Mouse (Mus musculus) embryonic facial prominence, embryonic 15.5 days (tissue): ENCODE results near the gene Hoxa7. TPM values are rescaled to one million over a fixed set of nuclear protein-coding genes. Genes with fewer than 3 reads are reported as not detected.

Experiments used
- ATAC-seq: fragments of 200-750 bp; cut with Nextera tagmentation; 2 replicates; pipeline ENCODE4 v1.8.0; 2017; ENCODE audit warnings: low read depth, moderate TSS enrichment; ENCODE audit not compliant: insufficient number of reproducible peaks, low FRiP score, low TSS enrichment
- H3K27ac ChIP-seq: fragments of 300-500 bp; sonication (generic); replicated peaks from 2 replicates; pipeline ENCODE4 v1.5.1; 2015; ENCODE audit warnings: mild to moderate bottlenecking, inconsistent platforms
- H3K27me3 ChIP-seq: fragments of 300-500 bp; sonication (generic); 2 replicates; pipeline ENCODE4 v1.6.1; 2015; ENCODE audit warnings: inconsistent platforms
- H3K36me3 ChIP-seq: fragments of 300-500 bp; sonication (generic); 2 replicates; pipeline ENCODE4 v1.6.1; 2015; ENCODE audit warnings: mild to moderate bottlenecking, inconsistent platforms
- H3K4me1 ChIP-seq: fragments of 300-500 bp; sonication (generic); 2 replicates; pipeline ENCODE4 v1.6.1; 2015; ENCODE audit warnings: inconsistent platforms
- H3K4me2 ChIP-seq: fragments of 300-500 bp; sonication (generic); replicated peaks from 2 replicates; pipeline ENCODE4 v1.6.1; 2015; ENCODE audit warnings: mild to moderate bottlenecking, inconsistent platforms
- H3K4me3 ChIP-seq: fragments of 300-500 bp; sonication (generic); replicated peaks from 2 replicates; pipeline ENCODE4 v1.5.1; 2015; ENCODE audit warnings: mild to moderate bottlenecking, inconsistent platforms
- H3K9ac ChIP-seq: fragments of 300-500 bp; sonication (generic); 2 replicates; pipeline ENCODE4 v1.6.1; 2015; ENCODE audit warnings: inconsistent platforms
- H3K9me3 ChIP-seq: fragments of 300-500 bp; sonication (generic); replicated peaks from 2 replicates; pipeline ENCODE4 v1.6.1; 2016; ENCODE audit warnings: inconsistent platforms
- WGBS: fragments of 180-500 bp; shearing (Covaris S2); methylation state at CpG from one replicate; pipeline ENCODE4 v1.1.7; 2015; 5-methylcytosine and 5-hydroxymethylcytosine counted together
- polyA plus RNA-seq: library from polyadenylated mRNA; unstranded; fragments of >200 nt; fragmentation: Nextera tagmentation; extraction: Ambion mirVana; gene quantifications from 2 replicates; pipeline ENCODE4 v1.2.1, GENCODE M21; 2015

Hoxa7 gene
- polyA plus RNA-seq, 1 experiment from 2014 or later: not detected

DNA sequence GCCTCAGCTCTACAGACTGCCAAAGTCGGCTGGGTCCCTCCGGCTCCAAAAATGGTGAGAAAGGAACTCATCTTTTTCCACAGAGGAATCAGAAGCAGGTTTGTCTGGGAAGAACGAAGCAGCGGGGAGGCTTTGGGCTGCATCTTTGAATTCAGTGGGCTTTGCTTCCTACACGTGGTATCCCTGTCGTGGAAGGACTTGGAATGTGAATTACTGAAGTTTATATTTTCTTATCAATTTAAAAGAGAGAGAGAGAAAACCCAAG lies 41.6 kb upstream of the Hoxa7 start:
- Histone ChIP-seq H3K27me3 (peaks cover 96% of the 10 kb centered on the region), H3K9me3 (no peaks in the 10 kb centered on the region), H3K36me3 (no peaks in the 10 kb centered on the region), H3K27ac (no peak overlapping the region), H3K4me3 (no peak overlapping the region), H3K4me2 (no peak overlapping the region), H3K4me1 (peaks cover 15% of the 10 kb centered on the region), H3K9ac (no peak overlapping the region)
- 3% methylated on average over 6 of the region's 6 CpGs for WGBS
- ATAC-seq: no peak

DNA sequence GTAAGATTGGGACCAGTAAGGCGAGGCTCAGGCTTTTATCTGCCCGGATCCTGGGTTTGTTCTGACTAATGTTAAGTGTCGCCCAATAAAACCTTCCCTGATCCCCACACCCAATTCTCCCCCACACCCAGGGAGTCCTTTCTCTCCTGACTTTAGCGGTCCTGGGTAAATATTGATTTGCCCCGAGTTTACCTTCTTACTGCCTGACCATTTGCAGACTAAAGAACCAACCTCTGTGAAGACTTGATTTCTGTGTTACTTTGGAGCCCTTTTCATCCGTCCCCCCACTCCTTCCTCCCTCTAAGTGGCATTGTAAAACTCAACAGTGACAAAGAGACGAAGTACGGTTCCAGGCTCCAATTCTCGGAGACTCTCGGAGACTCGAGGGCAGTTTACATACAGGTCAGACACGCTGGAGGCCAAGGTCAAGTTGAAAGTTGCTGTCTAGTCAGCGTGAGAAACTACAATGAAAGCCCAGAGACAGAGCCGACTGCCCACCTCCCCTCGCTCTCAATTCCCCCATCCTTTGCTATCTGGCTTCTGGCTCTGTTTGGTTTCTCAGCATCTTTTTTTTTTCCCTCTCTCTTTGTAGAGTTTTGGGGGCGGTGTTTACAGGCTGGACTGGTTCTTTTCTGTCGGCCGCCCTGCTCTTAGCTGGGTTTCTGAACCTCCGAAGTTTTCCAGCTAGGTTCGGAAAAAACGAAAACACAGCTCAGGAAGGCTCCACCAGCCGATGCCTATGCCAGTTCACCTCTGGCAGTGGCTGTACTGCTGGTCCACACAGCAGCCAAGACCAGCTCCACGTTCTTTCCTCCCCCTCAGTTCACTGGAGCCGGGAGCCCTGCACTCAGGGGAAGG lies 41.0 kb upstream of the Hoxa7 start:
- Histone ChIP-seq H3K4me1 (peaks cover 15% of the 10 kb centered on the region), H3K9ac (no peak overlapping the region), H3K27me3 (peaks cover 94% of the 10 kb centered on the region), H3K4me2 (no peak overlapping the region), H3K4me3 (no peak overlapping the region), H3K27ac (no peak overlapping the region), H3K9me3 (no peaks in the 10 kb centered on the region), H3K36me3 (no peaks in the 10 kb centered on the region)
- ATAC-seq: no peak
- WGBS: 2% methylated on average over 24 of the region's 24 CpGs

DNA sequence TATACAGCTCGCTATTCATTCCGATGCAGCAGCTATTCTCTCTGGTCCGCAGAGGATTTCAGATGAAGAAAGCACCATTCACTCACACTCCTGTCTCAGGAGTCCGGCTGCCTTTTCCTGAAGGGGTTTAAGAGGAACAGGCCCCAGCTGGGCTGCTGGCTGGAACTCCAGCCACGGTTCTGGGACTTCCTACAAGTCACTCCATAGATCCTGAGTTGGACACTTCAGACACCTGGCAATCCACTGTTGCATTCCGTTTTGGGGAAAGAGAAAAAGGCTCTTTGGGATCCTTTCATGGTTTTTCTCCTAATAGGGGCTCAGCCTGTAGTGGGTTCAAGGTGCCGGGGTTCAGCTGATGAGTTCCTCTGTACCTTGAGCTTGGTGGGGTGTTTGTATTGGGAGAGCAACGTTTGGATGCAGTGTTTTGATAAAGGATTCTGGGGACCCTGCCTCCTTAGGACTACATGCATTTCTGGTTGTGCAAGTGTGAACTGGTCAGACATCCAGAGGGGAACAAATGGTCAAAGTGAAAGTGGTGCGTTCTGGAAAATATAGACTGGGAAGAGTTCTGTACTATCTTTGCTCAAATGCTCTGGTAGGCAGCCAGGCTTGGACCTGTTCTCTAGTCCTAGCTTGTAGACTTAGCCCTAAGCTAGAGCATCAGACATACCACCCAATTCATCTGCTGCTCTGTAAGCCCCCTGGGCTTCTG lies 40.3 kb upstream of the Hoxa7 start:
- Histone ChIP-seq H3K4me1 (peaks cover 15% of the 10 kb centered on the region), H3K9me3 (no peaks in the 10 kb centered on the region), H3K4me3 (no peak overlapping the region), H3K27me3 (peaks cover 96% of the 10 kb centered on the region), H3K27ac (no peak overlapping the region), H3K4me2 (no peak overlapping the region), H3K9ac (no peak overlapping the region), H3K36me3 (no peaks in the 10 kb centered on the region)
- ATAC-seq: no peak
- WGBS: 2% methylated on average over 9 of the region's 9 CpGs

DNA sequence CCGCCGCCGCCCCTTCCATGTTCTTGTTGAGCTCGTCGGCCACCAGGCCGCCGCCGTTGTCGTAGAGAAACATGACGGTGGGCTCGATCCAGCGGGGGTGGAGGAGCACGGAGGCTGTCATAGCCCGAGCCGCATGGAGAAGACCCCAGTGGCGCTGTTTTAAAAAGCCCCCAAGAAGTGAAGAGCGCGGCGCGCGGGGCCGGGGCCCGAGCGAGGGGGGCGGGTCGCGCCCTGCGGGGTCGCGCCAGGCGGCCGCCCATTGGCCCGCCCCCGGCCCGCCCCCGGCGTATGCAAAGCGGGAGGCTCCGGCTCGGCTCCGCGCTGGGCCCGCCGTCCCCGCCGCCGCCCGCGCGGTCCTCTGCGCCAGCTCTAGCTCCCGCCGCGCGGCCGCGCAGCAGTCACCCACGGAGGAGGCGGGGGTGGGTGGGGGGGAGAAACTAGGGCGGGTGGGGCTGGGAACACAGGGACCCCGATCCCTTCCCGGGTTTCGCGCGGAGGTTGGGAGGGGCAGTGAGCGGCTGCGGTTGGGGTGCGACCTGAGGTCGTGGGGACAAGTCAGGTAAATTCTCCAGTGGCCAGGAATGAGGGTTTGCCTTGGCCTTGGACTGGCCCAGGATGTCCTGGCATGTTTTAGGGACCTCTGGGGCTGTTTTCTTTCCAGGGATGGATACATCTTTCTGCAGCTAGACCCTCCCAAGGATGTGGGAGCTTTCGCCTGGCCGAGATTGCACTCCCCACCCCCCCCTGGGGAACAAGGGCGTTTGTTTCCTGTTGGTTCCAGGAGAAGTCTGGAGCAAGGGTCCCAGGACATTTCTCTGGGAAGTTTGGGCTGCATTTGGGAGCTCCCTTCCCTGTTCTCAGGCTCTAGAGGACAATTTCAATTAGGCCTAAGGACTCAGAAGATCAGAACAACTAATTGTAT lies 39.3 kb upstream of the Hoxa7 start, which contains the start of gene Hoxa13:
Hoxa13 (minus strand) TSS at position 227 of the 922 bp plus-strand sequence.
- H3K27ac ChIP-seq: no peak within 1 kb of the TSS
- no peak within 1 kb of the TSS for H3K9ac ChIP-seq
- H3K27me3 ChIP-seq: peaks cover 94% of the 10 kb centered on the region
- H3K4me2 ChIP-seq: peak within 1 kb of the TSS; percentile 70
- H3K4me3 ChIP-seq: peak within 1 kb of the TSS; percentile 43
- H3K9me3 ChIP-seq: no peaks in the 10 kb centered on the region
- no peaks in the 10 kb centered on the region for H3K36me3 ChIP-seq
- 2% methylated on average over 53 of the region's 72 CpGs for WGBS
- ATAC-seq: 0 out of 2 replicates have a peak, but pooled peaks have one; percentile 19
- H3K4me1 ChIP-seq: peaks cover 15% of the 10 kb centered on the region

DNA sequence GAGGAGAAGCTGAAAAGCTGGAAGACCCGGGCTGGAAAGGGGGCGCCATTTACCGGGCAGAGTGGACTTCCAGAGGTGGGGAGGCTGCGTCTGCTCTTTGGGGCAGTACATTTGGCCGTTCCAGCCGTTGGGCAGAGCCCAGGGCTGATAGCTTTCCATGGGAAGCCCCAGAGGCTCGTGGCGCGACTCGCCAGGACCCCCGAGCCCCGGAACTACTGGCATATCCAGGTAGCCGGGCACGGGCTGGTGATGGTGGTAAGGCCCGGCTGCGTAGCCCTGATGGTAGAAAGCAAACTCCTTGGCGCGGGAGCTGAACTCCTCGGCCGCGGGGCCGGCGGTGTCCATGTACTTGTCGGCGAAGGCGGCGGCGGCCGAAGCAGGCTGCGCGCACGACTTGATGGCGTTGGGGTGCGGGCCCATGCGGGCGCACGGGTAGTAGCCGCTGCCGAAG lies 38.2 kb upstream of the Hoxa7 start:
- ATAC-seq: no peak
- WGBS: under 1% methylated on average over 39 of the region's 39 CpGs
- no peaks in the 10 kb centered on the region for H3K9me3 ChIP-seq
- no peak overlapping the region for H3K27ac ChIP-seq
- H3K4me2 ChIP-seq: peak overlapping the region; percentile 70
- H3K4me3 ChIP-seq: peak overlapping the region; percentile 43
- H3K9ac ChIP-seq: no peak overlapping the region
- H3K4me1 ChIP-seq: peaks cover 15% of the 10 kb centered on the region
- no peaks in the 10 kb centered on the region for H3K36me3 ChIP-seq
- peaks cover 92% of the 10 kb centered on the region for H3K27me3 ChIP-seq

DNA sequence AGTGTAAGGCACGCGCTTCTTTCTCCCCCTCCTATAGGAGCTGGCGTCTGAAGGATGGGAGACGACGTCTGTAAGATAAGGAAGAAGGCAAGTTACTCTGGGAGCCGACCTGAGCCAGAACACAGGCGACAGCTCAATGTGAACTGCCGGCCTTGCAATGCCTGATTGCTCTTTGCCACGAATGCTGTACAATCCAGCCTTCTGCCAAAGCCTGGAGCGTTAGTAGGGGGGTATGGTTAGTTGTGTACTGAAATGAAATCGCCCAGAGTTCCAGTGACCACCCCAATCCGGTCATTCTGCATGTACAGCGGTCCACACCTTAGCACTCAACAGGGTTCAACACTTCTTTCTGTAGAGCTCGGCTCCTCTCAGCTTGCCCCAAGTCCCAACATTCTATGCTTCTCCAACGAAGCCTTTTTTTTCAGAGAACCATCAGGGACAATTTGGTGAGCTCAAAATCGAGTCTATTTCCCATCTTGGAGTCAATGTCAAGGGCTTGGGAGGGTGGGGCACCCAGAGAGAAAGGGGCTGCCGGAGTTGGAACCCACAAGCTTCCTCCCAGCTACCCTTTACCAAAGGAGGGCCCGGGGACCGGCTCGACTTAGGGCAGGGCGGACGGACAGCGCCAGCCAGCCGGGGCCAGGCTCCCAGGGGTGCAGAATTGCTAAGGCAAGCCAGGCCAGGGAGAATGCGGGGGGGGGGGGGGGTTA lies 37.6 kb upstream of the Hoxa7 start:
- H3K27me3 ChIP-seq: peaks cover 89% of the 10 kb centered on the region
- H3K9me3 ChIP-seq: no peaks in the 10 kb centered on the region
- ATAC-seq: no peak
- H3K4me3 ChIP-seq: no peak overlapping the region
- peaks cover 15% of the 10 kb centered on the region for H3K4me1 ChIP-seq
- no peaks in the 10 kb centered on the region for H3K36me3 ChIP-seq
- no peak overlapping the region for H3K27ac ChIP-seq
- WGBS: 1% methylated on average over 25 of the region's 25 CpGs
- no peak overlapping the region for H3K4me2 ChIP-seq
- H3K9ac ChIP-seq: no peak overlapping the region

DNA sequence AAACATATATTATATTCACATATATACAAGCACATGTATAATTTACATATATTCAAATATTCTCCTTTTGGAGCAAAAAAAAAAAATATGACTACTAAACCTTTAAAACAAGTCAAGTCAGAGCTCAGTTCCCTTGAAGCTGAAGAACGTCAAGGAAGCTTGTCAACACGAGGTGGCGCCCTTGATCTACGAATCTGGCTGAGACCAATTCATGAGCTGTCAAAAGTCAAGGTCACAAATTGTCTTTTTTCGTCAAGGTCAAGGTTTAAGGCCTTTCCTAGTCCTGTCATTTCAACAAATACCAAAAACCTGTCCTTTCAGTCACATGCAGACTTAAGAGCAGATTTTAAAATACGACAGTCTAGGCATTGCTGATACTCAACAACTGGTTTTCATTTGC lies 35.3 kb upstream of the Hoxa7 start:
- Histone ChIP-seq H3K4me2 (no peak overlapping the region), H3K9ac (no peak overlapping the region), H3K27me3 (peaks cover 89% of the 10 kb centered on the region)

DNA sequence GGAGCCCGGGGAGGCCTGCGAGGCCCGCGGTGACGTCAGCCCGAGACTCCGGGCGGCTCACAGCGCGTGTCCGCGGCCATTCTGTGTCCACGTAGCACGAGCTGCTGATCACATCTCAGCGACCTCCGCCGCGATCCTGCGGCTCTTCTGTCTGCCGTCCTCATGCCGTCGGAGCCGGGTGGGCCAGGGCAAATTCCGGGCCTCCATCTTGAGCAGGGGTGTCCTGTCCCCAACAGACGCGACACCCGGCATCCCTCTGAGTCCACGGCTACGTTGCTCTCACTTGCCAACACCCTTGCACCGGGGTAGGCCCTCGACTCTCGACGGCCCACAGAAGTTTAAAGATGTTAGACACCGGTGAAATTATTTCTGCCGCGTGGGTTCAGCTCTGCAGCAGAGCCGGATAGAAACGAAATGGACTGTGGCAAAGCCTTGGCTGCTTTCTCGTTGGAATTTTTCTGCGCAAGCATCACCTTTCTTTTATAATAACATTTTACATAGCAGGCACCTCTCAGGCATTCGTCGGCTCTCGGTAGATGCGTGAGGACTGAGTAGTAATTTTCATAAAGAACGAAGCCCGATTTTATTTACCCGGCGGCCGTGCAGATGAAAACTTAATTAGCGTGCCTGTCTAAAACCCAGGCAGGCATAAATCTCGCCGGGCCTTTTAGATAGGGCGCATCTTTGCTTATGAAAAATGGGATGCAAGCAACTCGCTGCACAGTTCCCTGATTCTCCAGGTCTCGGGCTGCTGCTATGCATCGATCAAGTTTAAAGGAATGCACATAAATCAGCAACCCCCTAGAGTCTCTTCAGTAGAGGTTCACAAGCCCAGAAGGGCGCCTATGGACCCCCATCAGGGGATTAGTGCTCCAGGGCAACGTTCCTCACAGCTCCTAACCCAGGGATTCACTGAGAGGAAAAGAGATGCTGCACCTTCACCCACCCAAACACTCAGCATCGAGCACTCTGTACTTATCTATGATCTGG lies 32.2 kb upstream of the Hoxa7 start:
- no peak overlapping the region for H3K4me2 ChIP-seq
- H3K36me3 ChIP-seq: no peaks in the 10 kb centered on the region
- H3K27me3 ChIP-seq: peaks cover 89% of the 10 kb centered on the region
- peak overlapping the region; percentile 16 for H3K4me3 ChIP-seq
- WGBS: 1% methylated on average over 59 of the region's 59 CpGs
- H3K9me3 ChIP-seq: no peaks in the 10 kb centered on the region
- H3K27ac ChIP-seq: no peak overlapping the region
- H3K4me1 ChIP-seq: peaks cover 5% of the 10 kb centered on the region; the same call in 1 of the 2 replicates
- H3K9ac ChIP-seq: no peak overlapping the region
- no peak for ATAC-seq

More for the DNA sequence above, 35.3 kb upstream of the Hoxa7 start:
- Histone ChIP-seq H3K4me3 (no peak overlapping the region), H3K27ac (no peak overlapping the region), H3K4me1 (peaks cover 20% of the 10 kb centered on the region), H3K9me3 (no peaks in the 10 kb centered on the region), H3K36me3 (no peaks in the 10 kb centered on the region)
- 0% methylated on average over 6 of the region's 6 CpGs for WGBS
- ATAC-seq: no peak

DNA sequence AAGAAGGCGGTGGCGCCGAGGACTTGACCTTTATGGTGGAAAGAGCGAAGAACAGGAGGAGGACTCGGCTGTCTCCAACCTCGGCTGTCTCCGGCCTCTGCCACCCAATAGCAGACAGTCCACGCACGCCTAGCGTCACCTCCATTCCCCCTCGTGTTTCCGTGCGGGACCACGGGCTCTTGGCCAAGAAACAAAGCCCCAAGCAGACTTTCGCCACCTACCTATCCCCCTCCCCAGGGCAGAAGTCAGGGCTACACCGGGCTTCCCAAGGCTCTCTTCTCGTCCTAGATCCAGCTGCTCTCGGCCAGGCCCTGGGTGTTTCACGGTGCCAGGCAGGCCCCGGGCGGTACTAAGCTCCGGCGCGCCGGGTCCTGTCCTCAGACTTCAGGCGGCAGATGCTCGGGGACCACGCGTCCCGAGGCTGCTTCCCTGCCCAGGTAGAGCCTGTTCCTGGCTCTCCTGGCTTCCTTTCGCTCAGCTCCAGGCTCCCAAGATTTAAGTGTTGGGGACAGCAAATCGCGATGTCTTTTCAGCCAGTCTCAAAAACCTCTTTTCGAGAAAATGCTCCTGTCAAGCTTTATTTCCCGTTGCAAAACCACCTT lies 31.2 kb upstream of the Hoxa7 start:
- ATAC-seq: no peak
- WGBS: under 1% methylated on average over 35 of the region's 35 CpGs
- H3K4me1 ChIP-seq: peaks cover 5% of the 10 kb centered on the region; the same call in 1 of the 2 replicates
- no peak overlapping the region for H3K9ac ChIP-seq
- H3K4me3 ChIP-seq: 0 out of 2 replicates have a peak overlapping the region, but pooled peaks have one; percentile 16
- H3K36me3 ChIP-seq: no peaks in the 10 kb centered on the region
- peaks cover 90% of the 10 kb centered on the region for H3K27me3 ChIP-seq
- no peak overlapping the region for H3K27ac ChIP-seq
- H3K4me2 ChIP-seq: no peak overlapping the region
- no peaks in the 10 kb centered on the region for H3K9me3 ChIP-seq
